Mouse (Mus musculus) midbrain, embryonic 12.5 days (tissue): Measurements from ENCODE around the gene Cebpzos. TPM values are rescaled to one million over a fixed set of nuclear protein-coding genes. Genes with fewer than 3 reads are reported as not detected.

Experiments
- ATAC-seq: fragments of 200-750 bp; cut with Nextera tagmentation; 2 replicates; pipeline ENCODE4 v1.8.0; 2017; ENCODE audit warnings: low read depth, moderate TSS enrichment, moderate library complexity; ENCODE audit not compliant: low FRiP score
- H3K27ac ChIP-seq: fragments of 300-500 bp; sonication (generic); replicated peaks from 2 replicates; pipeline ENCODE4 v1.5.1; 2016; ENCODE audit warnings: mild to moderate bottlenecking
- H3K27me3 ChIP-seq: fragments of 300-500 bp; sonication (generic); 2 replicates; pipeline ENCODE4 v1.6.1; 2016; ENCODE audit warnings: mild to moderate bottlenecking
- H3K36me3 ChIP-seq: fragments of 300-500 bp; sonication (generic); 2 replicates; pipeline ENCODE4 v1.6.1; 2016
- H3K4me1 ChIP-seq: fragments of 300-500 bp; sonication (generic); 2 replicates; pipeline ENCODE4 v1.6.1; 2016
- H3K4me2 ChIP-seq: fragments of 300-500 bp; sonication (generic); replicated peaks from 2 replicates; pipeline ENCODE4 v1.6.1; 2016; ENCODE audit warnings: mild to moderate bottlenecking, moderate library complexity
- H3K4me3 ChIP-seq: fragments of 300-500 bp; sonication (generic); 2 replicates; pipeline ENCODE4 v1.5.1; 2016; ENCODE audit warnings: mild to moderate bottlenecking
- H3K9ac ChIP-seq: fragments of 300-500 bp; sonication (generic); replicated peaks from 2 replicates; pipeline ENCODE4 v1.6.1; 2016; ENCODE audit warnings: mild to moderate bottlenecking, moderate library complexity
- H3K9me3 ChIP-seq: fragments of 300-500 bp; sonication (generic); 2 replicates; pipeline ENCODE4 v1.6.1; 2016; ENCODE audit warnings: mild to moderate bottlenecking
- WGBS: fragments of 180-500 bp; shearing (Covaris S2); methylation state at CpG from one replicate; pipeline ENCODE4 v1.1.7; 2016; 5-methylcytosine and 5-hydroxymethylcytosine counted together
- polyA plus RNA-seq: library from polyadenylated mRNA; unstranded; fragments of >200 nt; fragmentation: Nextera tagmentation; extraction: Ambion mirVana; gene quantifications from 2 replicates; pipeline ENCODE4 v1.2.1, GENCODE M21; 2016

The Cebpzos gene
- polyA plus RNA-seq, 1 experiment from 2014 or later: 113 TPM

GRCm38 (mm10) chr17:78951225-78951624, 34.9 kb downstream of the Cebpzos start:
- Histone ChIP-seq H3K27ac (no peak overlapping the region), H3K4me2 (no peak overlapping the region), H3K9me3 (no peaks in the 10 kb centered on the region), H3K4me3 (no peak overlapping the region), H3K36me3 (peaks cover 88% of the 10 kb centered on the region), H3K4me1 (no peaks in the 10 kb centered on the region), H3K9ac (no peak overlapping the region), H3K27me3 (no peaks in the 10 kb centered on the region)
- ATAC-seq: no peak
- WGBS: 93% methylated on average over 5 of the region's 5 CpGs

DNA sequence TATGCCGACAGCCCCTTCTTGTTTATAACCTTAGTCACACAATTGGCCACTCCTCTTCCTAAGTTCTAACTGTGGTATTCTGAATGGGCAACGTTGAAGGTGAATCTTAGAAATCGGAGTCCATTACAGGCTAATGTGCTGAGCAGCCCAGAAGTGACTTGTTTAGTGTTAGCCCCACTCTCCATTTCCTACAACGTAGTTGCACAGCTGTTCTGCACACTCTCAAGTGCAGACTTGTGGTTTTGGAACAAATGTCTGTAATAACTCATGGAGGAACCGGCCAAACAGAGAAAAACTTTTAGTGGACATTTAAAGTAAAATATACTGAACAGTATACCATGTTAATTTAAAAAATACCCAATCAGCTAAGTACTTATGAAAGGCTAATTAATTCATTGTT, 35.8 kb downstream of the Cebpzos start:
- no peak overlapping the region for H3K9ac ChIP-seq
- peaks cover 87% of the 10 kb centered on the region for H3K36me3 ChIP-seq
- H3K27me3 ChIP-seq: no peaks in the 10 kb centered on the region
- ATAC-seq: no peak
- WGBS: 93% methylated on average over 5 of the region's 5 CpGs
- no peaks in the 10 kb centered on the region for H3K9me3 ChIP-seq
- H3K4me1 ChIP-seq: no peaks in the 10 kb centered on the region
- H3K27ac ChIP-seq: no peak overlapping the region
- H3K4me2 ChIP-seq: no peak overlapping the region
- no peak overlapping the region for H3K4me3 ChIP-seq

DNA sequence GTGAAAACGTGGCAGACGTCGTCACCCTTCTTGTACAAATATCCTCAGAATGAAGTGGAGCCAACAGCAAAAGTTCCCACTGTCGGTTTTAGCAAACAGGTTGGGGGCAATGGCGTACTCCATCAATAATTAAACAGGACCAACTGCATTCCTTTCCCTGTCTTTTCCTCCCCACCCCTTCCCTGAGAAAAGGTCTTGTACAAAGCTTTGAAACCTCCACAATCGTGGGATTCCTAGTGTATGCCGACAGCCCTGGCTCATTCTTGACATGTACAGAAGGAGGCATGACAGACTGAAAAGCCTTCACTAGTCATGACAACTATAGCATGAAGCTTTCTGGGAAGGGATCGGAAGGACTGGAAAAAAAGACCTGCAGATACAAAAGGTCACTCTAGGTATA, 36.9 kb downstream of the Cebpzos start:
- Histone ChIP-seq H3K4me2 (no peak overlapping the region), H3K9ac (no peak overlapping the region), H3K36me3 (peaks cover 80% of the 10 kb centered on the region), H3K9me3 (no peaks in the 10 kb centered on the region), H3K27ac (no peak overlapping the region), H3K4me1 (no peaks in the 10 kb centered on the region), H3K4me3 (no peak overlapping the region), H3K27me3 (no peaks in the 10 kb centered on the region)
- 89% methylated on average over 8 of the region's 8 CpGs for WGBS
- ATAC-seq: no peak

DNA sequence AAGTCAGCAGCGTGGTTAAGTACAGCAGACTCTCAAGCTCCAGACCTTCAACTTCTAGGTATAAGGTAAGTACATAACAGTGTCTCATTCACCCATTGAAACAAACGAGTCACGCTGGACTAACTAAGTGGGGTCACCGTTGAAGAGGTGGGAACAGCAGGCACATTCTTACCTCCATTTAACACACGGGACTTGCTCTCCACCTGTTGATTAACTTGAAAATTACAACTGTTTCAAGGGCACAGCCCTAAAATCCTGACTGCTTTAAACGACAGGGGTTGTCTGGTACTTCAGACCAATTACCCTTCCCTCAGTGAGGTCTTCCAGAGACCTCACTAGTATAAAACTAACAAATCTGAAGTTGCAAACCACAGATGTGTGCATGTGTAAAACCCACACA, 43.2 kb downstream of the Cebpzos start:
- 86% methylated on average over 6 of the region's 6 CpGs for whole genome bisulfite sequencing
- Histone ChIP-seq H3K4me2 (no peak overlapping the region), H3K36me3 (peaks cover 59% of the 10 kb centered on the region), H3K27me3 (no peaks in the 10 kb centered on the region), H3K27ac (no peak overlapping the region), H3K9ac (no peak overlapping the region), H3K4me3 (no peak overlapping the region), H3K9me3 (no peaks in the 10 kb centered on the region), H3K4me1 (no peaks in the 10 kb centered on the region)
- no peak for ATAC-seq

DNA sequence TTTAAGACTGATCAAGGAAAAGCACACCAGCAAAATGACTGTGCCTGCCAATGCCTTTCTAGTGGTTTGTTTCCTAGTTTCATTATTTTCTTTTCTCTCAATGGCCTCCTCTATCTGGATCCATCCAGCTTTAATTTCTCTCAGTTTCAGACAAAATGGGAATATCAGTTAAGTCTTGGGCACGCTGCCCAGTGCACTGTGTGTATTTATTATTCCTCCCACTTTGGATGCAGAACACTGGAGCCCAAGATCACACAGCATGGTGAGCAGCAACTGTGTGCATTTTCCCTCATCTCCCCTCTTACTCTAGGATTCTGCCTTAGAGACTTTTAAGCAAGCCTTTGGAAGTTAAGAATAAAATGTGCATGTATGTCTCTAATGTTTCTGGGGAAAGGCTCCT, 48.1 kb downstream of the Cebpzos start:
- H3K9ac ChIP-seq: no peak overlapping the region
- H3K27me3 ChIP-seq: no peaks in the 10 kb centered on the region
- peaks cover 50% of the 10 kb centered on the region for H3K36me3 ChIP-seq
- no peak overlapping the region for H3K27ac ChIP-seq
- WGBS: 81% methylated on average over 1 of the region's 1 CpGs
- no peaks in the 10 kb centered on the region for H3K9me3 ChIP-seq
- H3K4me2 ChIP-seq: no peak overlapping the region
- H3K4me3 ChIP-seq: no peak overlapping the region
- no peaks in the 10 kb centered on the region for H3K4me1 ChIP-seq
- no peak for ATAC-seq

- Histone ChIP-seq H3K4me3 (no peak overlapping the region), H3K27me3 (no peaks in the 10 kb centered on the region), H3K9ac (no peak overlapping the region), H3K9me3 (no peaks in the 10 kb centered on the region), H3K36me3 (peaks cover 45% of the 10 kb centered on the region), H3K4me1 (no peaks in the 10 kb centered on the region), H3K4me2 (no peak overlapping the region), H3K27ac (no peak overlapping the region)
- 91% methylated on average over 11 of the region's 11 CpGs for WGBS
- no peak for ATAC-seq
Measured at GRCm38 (mm10) chr17:78966092-78966883, 50.0 kb downstream of the Cebpzos start.

- Histone ChIP-seq H3K27ac (no peak overlapping the region), H3K4me1 (no peaks in the 10 kb centered on the region), H3K27me3 (no peaks in the 10 kb centered on the region), H3K4me3 (no peak overlapping the region), H3K9me3 (no peaks in the 10 kb centered on the region), H3K4me2 (no peak overlapping the region), H3K36me3 (peaks cover 46% of the 10 kb centered on the region), H3K9ac (no peak overlapping the region)
- no peak for ATAC-seq
- WGBS: 87% methylated on average over 3 of the region's 3 CpGs
Measured at GRCm38 (mm10) chr17:78968500-78968899, 52.2 kb downstream of the Cebpzos start.

Other genes with a start within 250 kb of the Cebpzos start
- gene Strn, start 179.3 kb upstream of the Cebpzos start, polyA plus RNA-seq: 7.8 and 10.3 TPM in 2 replicates
- gene Heatr5b, start 81.1 kb upstream of the Cebpzos start, polyA plus RNA-seq: 22.0 and 23.3 TPM in 2 replicates
- gene Gpatch11, start 80.9 kb upstream of the Cebpzos start, polyA plus RNA-seq: 44.6 and 48.2 TPM in 2 replicates
- gene Eif2ak2, start 33.9 kb upstream of the Cebpzos start, polyA plus RNA-seq: 5.0 and 7.0 TPM in 2 replicates
- gene Sult6b1, start 9.5 kb upstream of the Cebpzos start, polyA plus RNA-seq: 0.08 TPM in 1 of 2 replicates, not detected in the other
- gene Cebpz, start 20.6 kb downstream of the Cebpzos start, polyA plus RNA-seq: 62.1 and 67.7 TPM in 2 replicates
- 52.2 and 54.8 TPM in 2 replicates for gene Ndufaf7, start 20.6 kb downstream of the Cebpzos start, polyA plus RNA-seq
- gene Prkd3, start 104.3 kb downstream of the Cebpzos start, polyA plus RNA-seq: 43.0 and 43.1 TPM in 2 replicates
- gene Qpct, start 135.4 kb downstream of the Cebpzos start, polyA plus RNA-seq: 7.9 and 9.8 TPM in 2 replicates